Mouse (Mus musculus): Measurements from ENCODE around the gene Grk1. TPM values are rescaled to one million over a fixed set of nuclear protein-coding genes. Genes with fewer than 3 reads are reported as not detected.

Grk1 gene
- total and polyA plus RNA-seq, 2 experiments from 2014 or later: 0.02 to 0.14 TPM

GRCm38 (mm10) chr8:13427351-13427750, 22.5 kb downstream of the Grk1 start:
- WGBS: 75% methylated on average over 6 of the region's 6 CpGs
- H3K36me3 ChIP-seq (ENCODE audit: insufficient read depth): no peaks in the 10 kb centered on the region
- no peaks in the 10 kb centered on the region for H3K27me3 ChIP-seq (ENCODE audit: insufficient read depth, low read length)
- no peak for TF ChIP-seq CTCF (IDR thresholded peaks at IDR 0.05; ENCODE audit: low read depth)
- no peak overlapping the region for H3K4me3 ChIP-seq (ENCODE audit: low read depth, low read length)
- DNase-seq: no peak
- no peaks in the 10 kb centered on the region for H3K9me3 ChIP-seq (ENCODE audit: low read length)
- H3K4me2 ChIP-seq (ENCODE audit: low read depth): no peak overlapping the region
- H3K4me1 ChIP-seq (ENCODE audit: insufficient read depth): no peaks in the 10 kb centered on the region
- H3K27ac ChIP-seq (ENCODE audit: low read depth, low read length): no peak overlapping the region
- no peak overlapping the region for H3K9ac ChIP-seq
- ATAC-seq: no peak

GRCm38 (mm10) chr8:13428156-13428555, 23.3 kb downstream of the Grk1 start:
- no peaks in the 10 kb centered on the region for H3K9me3 ChIP-seq (ENCODE audit: low read length)
- H3K36me3 ChIP-seq (ENCODE audit: insufficient read depth): no peaks in the 10 kb centered on the region
- ATAC-seq (no peak), DNase-seq (no peak)
- no peaks in the 10 kb centered on the region for H3K27me3 ChIP-seq (ENCODE audit: insufficient read depth, low read length)
- no peak overlapping the region for H3K27ac ChIP-seq (ENCODE audit: low read depth, low read length)
- TF ChIP-seq CTCF (IDR thresholded peaks at IDR 0.05; ENCODE audit: low read depth): no peak
- no peak overlapping the region for H3K9ac ChIP-seq
- 86% methylated on average over 9 of the region's 9 CpGs for WGBS
- H3K4me1 ChIP-seq (ENCODE audit: insufficient read depth): no peaks in the 10 kb centered on the region
- H3K4me2 ChIP-seq (ENCODE audit: low read depth): no peak overlapping the region
- H3K4me3 ChIP-seq (ENCODE audit: low read depth, low read length): no peak overlapping the region

DNA sequence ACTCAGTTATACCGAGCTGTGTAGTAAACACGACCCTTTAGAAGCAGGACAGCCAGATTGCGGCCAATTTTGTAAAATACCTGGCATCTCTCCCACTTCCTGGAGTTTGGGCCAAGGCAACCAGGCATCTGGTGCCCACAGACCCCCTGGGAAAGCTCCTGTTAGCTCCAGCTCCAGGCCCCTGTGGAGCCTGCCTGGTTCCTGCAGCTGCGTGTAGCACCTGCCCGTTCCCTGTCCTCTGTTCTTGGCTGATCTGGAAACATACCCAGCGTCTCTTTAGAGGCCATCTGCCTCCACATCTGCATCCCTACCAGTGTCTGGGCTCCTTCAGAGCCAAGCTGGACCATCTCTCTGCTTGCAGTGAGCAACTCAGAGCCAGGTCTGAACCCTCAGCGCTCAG, 25.5 kb downstream of the Grk1 start:
- H3K4me2 ChIP-seq (ENCODE audit: low read depth): no peak overlapping the region
- ATAC-seq: peak; percentile 54

DNA sequence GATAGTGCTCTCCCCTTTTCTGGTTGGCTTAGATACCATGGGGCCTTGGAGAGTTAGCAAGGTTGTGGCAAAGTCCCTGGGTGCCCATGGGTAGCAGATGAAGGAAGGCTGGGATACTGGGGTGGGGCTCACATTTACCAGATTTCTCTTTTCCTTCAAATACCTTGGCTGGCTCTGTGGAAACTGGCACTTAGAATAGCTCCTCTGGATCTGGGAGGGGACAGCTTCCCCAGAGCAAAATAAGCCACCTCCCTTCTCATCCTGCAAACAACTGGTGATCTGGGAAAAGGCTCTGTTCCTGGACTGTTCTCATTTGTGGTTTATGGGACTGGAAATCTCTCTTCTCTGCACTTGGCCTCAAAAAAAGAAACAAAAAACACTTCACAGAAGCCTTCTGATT, 26.0 kb downstream of the Grk1 start:
- Histone ChIP-seq H3K4me2 (ENCODE audit: low read depth) (no peak overlapping the region), H3K27ac (ENCODE audit: low read depth, low read length) (no peak overlapping the region), H3K9me3 (ENCODE audit: low read length) (no peaks in the 10 kb centered on the region), H3K9ac (no peak overlapping the region), H3K27me3 (ENCODE audit: insufficient read depth, low read length) (peaks cover 15% of the 10 kb centered on the region; the same call in 1 of the 2 replicates), H3K36me3 (ENCODE audit: insufficient read depth) (no peaks in the 10 kb centered on the region), H3K4me3 (ENCODE audit: low read depth, low read length) (no peak overlapping the region), H3K4me1 (ENCODE audit: insufficient read depth) (no peaks in the 10 kb centered on the region)
- DNase-seq (no peak), ATAC-seq (no peak)
- no peak for TF ChIP-seq CTCF (IDR thresholded peaks at IDR 0.05; ENCODE audit: low read depth)

More for the DNA sequence above, 25.5 kb downstream of the Grk1 start:
- Histone ChIP-seq H3K9me3 (ENCODE audit: low read length) (no peaks in the 10 kb centered on the region), H3K27ac (ENCODE audit: low read depth, low read length) (no peak overlapping the region), H3K4me1 (ENCODE audit: insufficient read depth) (no peaks in the 10 kb centered on the region), H3K36me3 (ENCODE audit: insufficient read depth) (no peaks in the 10 kb centered on the region), H3K4me3 (ENCODE audit: low read depth, low read length) (no peak overlapping the region), H3K27me3 (ENCODE audit: insufficient read depth, low read length) (peaks cover 11% of the 10 kb centered on the region; the same call in 1 of the 2 replicates), H3K9ac (no peak overlapping the region)
- WGBS: 58% methylated on average over 7 of the region's 7 CpGs
- DNase-seq: peak; percentile 39
- no peak for TF ChIP-seq CTCF (IDR thresholded peaks at IDR 0.05; ENCODE audit: low read depth)

DNA sequence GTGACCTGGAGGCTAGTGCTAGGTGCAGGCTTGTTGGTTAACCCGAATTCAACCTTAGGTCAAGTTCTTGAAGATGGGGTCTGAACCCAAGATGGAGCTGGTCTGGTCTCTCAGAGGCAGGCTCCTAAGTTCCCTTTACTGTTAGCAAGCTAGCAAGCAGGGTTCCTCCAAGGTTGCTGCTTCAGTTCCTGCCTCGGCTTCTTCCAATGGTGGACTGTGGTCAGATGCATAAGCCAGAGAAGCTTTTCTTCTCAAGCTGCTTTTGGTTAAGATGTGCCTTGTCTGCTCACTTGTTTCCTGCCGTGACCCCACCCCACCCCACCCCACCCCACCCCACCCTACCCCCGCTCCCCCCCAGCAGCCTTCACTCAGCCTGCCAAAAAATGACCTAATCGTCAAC, 28.2 kb downstream of the Grk1 start:
- H3K4me3 ChIP-seq (ENCODE audit: low read depth, low read length): no peak overlapping the region
- no peaks in the 10 kb centered on the region for H3K9me3 ChIP-seq (ENCODE audit: low read length)
- no peak for ATAC-seq
- H3K27ac ChIP-seq (ENCODE audit: low read depth, low read length): no peak overlapping the region
- H3K27me3 ChIP-seq (ENCODE audit: insufficient read depth, low read length): peaks cover 25% of the 10 kb centered on the region
- DNase-seq: no peak
- no peaks in the 10 kb centered on the region for H3K4me1 ChIP-seq (ENCODE audit: insufficient read depth)
- no peak overlapping the region for H3K4me2 ChIP-seq (ENCODE audit: low read depth)
- WGBS: 72% methylated on average over 5 of the region's 5 CpGs
- H3K36me3 ChIP-seq (ENCODE audit: insufficient read depth): no peaks in the 10 kb centered on the region
- TF ChIP-seq CTCF (IDR thresholded peaks at IDR 0.05; ENCODE audit: low read depth): no peak
- H3K9ac ChIP-seq: no peak overlapping the region

DNA sequence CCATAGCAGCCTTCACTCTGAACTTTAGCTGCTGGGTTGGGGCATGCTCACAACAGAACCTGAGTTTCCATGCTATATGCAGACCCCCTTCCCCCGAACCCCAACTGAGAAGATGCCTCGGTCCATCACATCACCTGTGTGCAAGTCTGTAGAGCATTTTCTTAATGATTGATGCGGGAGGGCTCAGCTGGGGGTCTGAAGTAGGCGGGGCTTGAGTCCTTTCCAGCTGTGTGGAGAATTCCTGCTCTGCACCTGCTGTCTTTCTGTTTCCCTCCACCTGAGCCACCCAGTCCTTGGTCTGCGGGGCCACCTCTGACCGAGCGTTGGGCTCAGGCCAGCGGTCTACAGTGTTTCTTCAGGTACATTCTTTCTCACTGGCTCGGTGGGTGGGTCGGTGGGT, 30.0 kb downstream of the Grk1 start, which contains the start of gene Tmem255b:
Gene Tmem255b, plus strand, starts transcription at position 301 of the 400 bp plus-strand sequence.
- no peak for ATAC-seq
- Histone ChIP-seq H3K4me3 (ENCODE audit: low read depth, low read length) (no peak within 1 kb of the TSS), H3K36me3 (ENCODE audit: insufficient read depth) (no peaks in the 10 kb centered on the region), H3K4me2 (ENCODE audit: low read depth) (no peak within 1 kb of the TSS), H3K27me3 (ENCODE audit: insufficient read depth, low read length) (peaks cover 25% of the 10 kb centered on the region), H3K4me1 (ENCODE audit: insufficient read depth) (no peaks in the 10 kb centered on the region), H3K9me3 (ENCODE audit: low read length) (no peaks in the 10 kb centered on the region), H3K9ac (no peak within 1 kb of the TSS), H3K27ac (ENCODE audit: low read depth, low read length) (no peak within 1 kb of the TSS)
- no peak for TF ChIP-seq CTCF (IDR thresholded peaks at IDR 0.05; ENCODE audit: low read depth)
- DNase-seq: no peak
- 14% methylated on average over 10 of the region's 10 CpGs for WGBS

GRCm38 (mm10) chr8:13436052-13436451, 31.2 kb downstream of the Grk1 start:
- no peak for ATAC-seq
- WGBS: 7% methylated on average over 8 of the region's 8 CpGs
- Histone ChIP-seq H3K9me3 (ENCODE audit: low read length) (no peaks in the 10 kb centered on the region), H3K4me3 (ENCODE audit: low read depth, low read length) (no peak overlapping the region), H3K4me2 (ENCODE audit: low read depth) (no peak overlapping the region), H3K9ac (no peak overlapping the region), H3K27me3 (ENCODE audit: insufficient read depth, low read length) (peaks cover 25% of the 10 kb centered on the region), H3K36me3 (ENCODE audit: insufficient read depth) (no peaks in the 10 kb centered on the region), H3K27ac (ENCODE audit: low read depth, low read length) (no peak overlapping the region), H3K4me1 (ENCODE audit: insufficient read depth) (no peaks in the 10 kb centered on the region)
- DNase-seq: no peak
- TF ChIP-seq CTCF (IDR thresholded peaks at IDR 0.05; ENCODE audit: low read depth): no peak

- H3K36me3 ChIP-seq (ENCODE audit: insufficient read depth): no peaks in the 10 kb centered on the region
- 92% methylated on average over 2 of the region's 2 CpGs for WGBS
- H3K4me2 ChIP-seq (ENCODE audit: low read depth): no peak overlapping the region
- DNase-seq (no peak), ATAC-seq (no peak)
- H3K9ac ChIP-seq: no peak overlapping the region
- H3K27me3 ChIP-seq (ENCODE audit: insufficient read depth, low read length): peaks cover 25% of the 10 kb centered on the region
- H3K4me3 ChIP-seq (ENCODE audit: low read depth, low read length): no peak overlapping the region
- no peaks in the 10 kb centered on the region for H3K9me3 ChIP-seq (ENCODE audit: low read length)
- no peak for TF ChIP-seq CTCF (IDR thresholded peaks at IDR 0.05; ENCODE audit: low read depth)
- H3K27ac ChIP-seq (ENCODE audit: low read depth, low read length): no peak overlapping the region
- H3K4me1 ChIP-seq (ENCODE audit: insufficient read depth): no peaks in the 10 kb centered on the region
These were observed 32.6 kb downstream of the Grk1 start for GRCm38 (mm10) chr8:13437531-13437930.
